Mouse (Mus musculus): ENCODE results near the gene Grb2.

Grb2 gene

GRCm38 (mm10) chr11:115712674-115713298 is 4.4 kb upstream of the Grb2 start:
- in situ Hi-C loops (cut with MboI, MseI): loop anchor here (5.0 to 10.0 kb wide), 2 partner anchors 65 to 548 kb away; partner anchors contain the start of gene Slc9a3r1

GRCm38 (mm10) chr11:115712268-115712667 is 3.9 kb upstream of the Grb2 start:
- in situ Hi-C loops (cut with MboI, MseI): loop anchor here (5.0 to 10.0 kb wide), 2 partner anchors 65 to 547 kb away; partner anchors contain the start of gene Slc9a3r1

GRCm38 (mm10) chr11:115711133-115711532 is 2.7 kb upstream of the Grb2 start:
- in situ Hi-C loops (cut with MboI, MseI): loop anchor here (5.0 to 10.0 kb wide), 2 partner anchors 64 to 546 kb away; partner anchors contain the start of gene Slc9a3r1

- in situ Hi-C loops (cut with MboI, MseI): loop anchor here (5.0 to 10.0 kb wide), 2 partner anchors 63 to 545 kb away; partner anchors contain the start of gene Slc9a3r1
Measured at GRCm38 (mm10) chr11:115709829-115710559, 1.6 kb upstream of the Grb2 start.

- in situ Hi-C loops (cut with MboI, MseI): no loop called here
Measured at GRCm38 (mm10) chr11:115708956-115709828, 795 bp upstream of the Grb2 start.

- in situ Hi-C loops (cut with MboI, MseI): no loop called here
Measured at GRCm38 (mm10) chr11:115707313-115708208, 836 bp downstream of the Grb2 start.

GRCm38 (mm10) chr11:115706584-115706983 is 1.8 kb downstream of the Grb2 start:
- in situ Hi-C loops (cut with MboI, MseI): no loop called here

GRCm38 (mm10) chr11:115705561-115705960 is 2.8 kb downstream of the Grb2 start:
- in situ Hi-C loops (cut with MboI, MseI): no loop called here

GRCm38 (mm10) chr11:115704648-115705047 is 3.7 kb downstream of the Grb2 start:
- in situ Hi-C loops (cut with MboI, MseI): no loop called here

GRCm38 (mm10) chr11:115703466-115703865 is 4.9 kb downstream of the Grb2 start:
- in situ Hi-C loops (cut with MboI, MseI): no loop called here

- in situ Hi-C loops (cut with MboI, MseI): no loop called here
Measured at GRCm38 (mm10) chr11:115698986-115699728, 9.2 kb downstream of the Grb2 start.

- in situ Hi-C loops (cut with MboI, MseI): no loop called here
Measured at GRCm38 (mm10) chr11:115697722-115698121, 10.7 kb downstream of the Grb2 start.

GRCm38 (mm10) chr11:115697091-115697490 is 11.3 kb downstream of the Grb2 start:
- in situ Hi-C loops (cut with MboI, MseI): no loop called here

- in situ Hi-C loops (cut with MboI, MseI): no loop called here
Measured at GRCm38 (mm10) chr11:115696471-115696870, 11.9 kb downstream of the Grb2 start.

- in situ Hi-C loops (cut with MboI, MseI): no loop called here
Measured at GRCm38 (mm10) chr11:115693979-115694578, 14.3 kb downstream of the Grb2 start.

GRCm38 (mm10) chr11:115692800-115693199 is 15.6 kb downstream of the Grb2 start:
- in situ Hi-C loops (cut with MboI, MseI): no loop called here

- in situ Hi-C loops (cut with MboI, MseI): no loop called here
Measured at GRCm38 (mm10) chr11:115691976-115692375, 16.4 kb downstream of the Grb2 start.

- in situ Hi-C loops (cut with MboI, MseI): no loop called here
Measured at GRCm38 (mm10) chr11:115691511-115691910, 16.9 kb downstream of the Grb2 start.

- in situ Hi-C loops (cut with MboI, MseI): no loop called here
Measured at GRCm38 (mm10) chr11:115691013-115691412, 17.4 kb downstream of the Grb2 start.

- in situ Hi-C loops (cut with MboI, MseI): no loop called here
Measured at GRCm38 (mm10) chr11:115690356-115690755, 18.0 kb downstream of the Grb2 start.

Measured in regulatory T cell (primary cell).